Mouse (Mus musculus) 3T3-L1 (cell line): Measurements from ENCODE around the gene Aup1.

Experiments
- DNase-seq: peaks from one replicate; pipeline ENCODE4 v3.0.0-alpha.2; 2015; ENCODE audit warnings: low read depth, low spot score

Aup1 gene

GRCm38 (mm10) chr6:83068706-83069487 lies 14.6 kb downstream of the Aup1 start:
- DNase-seq: no peak

GRCm38 (mm10) chr6:83069488-83070246 lies 15.3 kb downstream of the Aup1 start:
- DNase-seq: no peak

DNA sequence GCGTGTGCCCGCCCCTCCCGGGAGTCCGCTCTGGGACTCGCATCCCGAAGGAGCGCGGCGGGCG lies 15.8 kb downstream of the Aup1 start, which contains the start of gene Tlx2:
Tlx2 (minus strand) TSS at position 47 of the 64 bp plus-strand sequence.
- DNase-seq: no peak

DNA sequence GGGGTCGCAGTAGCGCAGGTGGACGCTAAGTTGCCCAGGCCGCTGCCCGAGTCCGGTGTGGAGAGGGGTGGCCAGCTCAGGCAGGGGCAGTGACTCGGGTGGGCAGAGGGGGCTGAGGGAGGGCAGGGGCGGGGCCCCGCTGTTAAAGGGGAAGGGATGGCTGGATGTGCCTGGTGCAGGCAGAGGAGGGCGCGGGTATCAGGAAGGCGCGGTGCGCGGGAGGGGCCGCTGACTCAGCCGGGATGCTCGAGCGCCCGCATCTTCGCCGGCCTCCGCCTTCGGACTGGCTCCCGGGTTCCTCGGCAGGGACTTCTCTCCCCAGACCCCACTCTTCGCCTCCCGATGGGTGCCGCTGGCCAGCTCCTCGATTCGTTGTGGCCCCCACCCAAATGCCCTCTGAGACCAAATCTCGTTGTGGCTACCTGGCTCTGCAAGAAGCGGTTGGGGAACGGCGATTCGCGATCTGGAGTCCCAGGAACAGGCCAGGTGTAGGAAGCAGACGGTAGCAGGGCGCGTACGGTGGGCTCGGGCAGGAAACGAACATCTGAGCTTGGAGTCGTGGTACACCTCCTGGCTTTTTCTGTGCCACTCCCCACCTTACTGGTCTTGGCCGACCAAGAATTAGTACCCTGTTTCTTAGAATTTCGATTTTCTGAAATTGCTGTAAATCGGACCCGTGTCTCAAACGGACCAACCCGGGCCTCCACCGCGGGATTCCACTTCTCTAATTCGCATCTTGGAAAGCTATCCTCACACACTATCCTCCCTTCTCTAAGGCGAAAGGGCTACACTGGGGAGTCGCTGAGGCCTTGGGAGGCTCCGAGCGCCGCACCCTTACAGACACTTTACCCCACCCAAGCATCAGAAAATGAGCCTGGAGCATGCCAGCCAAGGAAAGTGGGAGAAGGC lies 16.2 kb downstream of the Aup1 start:
- no peak for DNase-seq

DNA sequence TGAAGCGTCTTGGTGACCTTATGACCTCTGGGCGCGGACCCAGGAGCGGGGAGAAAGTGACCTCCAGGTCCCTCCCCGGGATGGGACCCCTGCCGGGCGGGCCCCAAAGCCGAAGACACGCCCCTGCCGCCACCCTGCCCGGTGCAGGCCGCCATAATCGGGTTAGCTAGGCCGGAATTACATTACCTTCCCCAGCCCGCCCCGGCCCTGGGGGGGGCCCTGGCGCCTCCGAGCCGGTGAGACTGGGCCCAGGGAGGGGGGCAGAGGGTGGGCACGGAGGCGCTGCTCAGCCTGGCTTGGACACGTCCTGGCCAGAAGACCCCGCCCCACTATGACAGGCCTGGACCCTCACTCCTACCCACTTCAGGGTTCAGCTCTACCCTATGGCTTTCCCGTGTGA lies 16.9 kb downstream of the Aup1 start:
- no peak for DNase-seq

DNA sequence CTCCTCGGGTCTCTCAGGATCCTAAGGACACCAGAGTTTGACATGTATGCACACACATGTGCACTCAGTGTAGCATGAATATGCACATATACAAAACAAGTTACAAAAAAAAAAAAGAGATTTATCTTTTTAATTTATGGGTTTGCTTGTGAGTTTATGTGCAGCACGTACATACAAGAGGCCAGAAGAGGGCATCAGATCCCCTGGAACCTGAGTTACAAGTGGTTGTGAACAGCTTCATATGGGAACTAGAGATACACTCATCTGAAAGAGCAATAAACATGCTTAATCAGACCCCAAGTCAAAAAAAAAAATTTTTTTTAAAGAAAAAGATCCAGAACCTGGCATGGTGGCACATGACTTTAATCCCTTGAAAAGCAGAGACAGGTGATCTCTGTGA lies 20.7 kb downstream of the Aup1 start:
- peak; percentile 58 for DNase-seq

GRCm38 (mm10) chr6:83077630-83078323 lies 23.5 kb downstream of the Aup1 start, which contains the start of gene Pcgf1:
Gene Pcgf1, plus strand, starts transcription at chr6:83077869.
- DNase-seq: peak; percentile 69

DNA sequence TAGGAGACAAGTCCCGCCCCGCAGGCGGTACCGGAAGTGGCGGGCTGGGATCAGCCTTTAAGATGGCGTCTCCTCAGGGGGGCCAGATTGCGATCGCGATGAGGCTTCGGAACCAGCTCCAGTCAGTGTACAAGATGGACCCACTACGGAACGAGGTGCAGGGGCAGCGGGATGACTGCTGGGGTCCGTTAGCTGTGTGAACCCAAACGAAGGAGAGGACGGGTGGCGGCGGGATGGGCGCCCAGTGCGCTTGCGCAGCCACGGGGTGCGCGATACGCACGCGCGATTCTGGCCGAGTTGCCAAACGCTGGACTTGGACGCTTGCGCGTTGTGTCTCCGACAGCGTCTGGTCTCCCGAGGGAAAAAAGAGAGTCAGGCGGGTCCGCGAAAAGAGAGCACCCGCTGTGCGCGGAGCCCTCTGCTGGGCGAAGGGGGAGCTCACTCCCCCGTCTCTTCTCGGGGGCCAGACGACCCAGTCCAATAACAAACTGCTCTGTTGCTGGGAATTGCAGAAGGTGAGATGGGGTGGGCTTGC lies 24.1 kb downstream of the Aup1 start:
- DNase-seq: peak; percentile 99

- DNase-seq: no peak
These were observed 25.9 kb downstream of the Aup1 start for GRCm38 (mm10) chr6:83080210-83080609.

- no peak for DNase-seq
These were observed 29.2 kb downstream of the Aup1 start for GRCm38 (mm10) chr6:83083497-83083896.

DNA sequence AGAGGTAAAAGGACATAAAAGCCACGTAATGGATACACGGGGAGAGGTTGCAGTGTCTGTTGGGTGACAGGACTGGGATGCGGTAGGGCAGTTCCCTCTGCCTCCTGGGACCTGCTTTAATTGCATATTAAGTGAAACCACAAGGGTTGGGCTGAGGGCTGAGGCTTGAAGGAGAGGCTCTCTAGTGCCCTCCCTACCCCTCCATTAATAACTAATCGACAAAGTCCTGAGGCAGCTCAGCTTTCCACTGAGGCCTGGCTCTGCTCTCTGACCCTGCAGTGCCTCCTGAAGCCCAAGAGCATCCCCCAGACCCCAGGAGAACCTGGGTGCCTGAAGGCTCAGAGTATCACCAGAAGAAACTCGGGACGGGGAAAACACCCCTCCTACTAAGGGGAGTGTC lies 30.2 kb downstream of the Aup1 start:
- DNase-seq: no peak

DNA sequence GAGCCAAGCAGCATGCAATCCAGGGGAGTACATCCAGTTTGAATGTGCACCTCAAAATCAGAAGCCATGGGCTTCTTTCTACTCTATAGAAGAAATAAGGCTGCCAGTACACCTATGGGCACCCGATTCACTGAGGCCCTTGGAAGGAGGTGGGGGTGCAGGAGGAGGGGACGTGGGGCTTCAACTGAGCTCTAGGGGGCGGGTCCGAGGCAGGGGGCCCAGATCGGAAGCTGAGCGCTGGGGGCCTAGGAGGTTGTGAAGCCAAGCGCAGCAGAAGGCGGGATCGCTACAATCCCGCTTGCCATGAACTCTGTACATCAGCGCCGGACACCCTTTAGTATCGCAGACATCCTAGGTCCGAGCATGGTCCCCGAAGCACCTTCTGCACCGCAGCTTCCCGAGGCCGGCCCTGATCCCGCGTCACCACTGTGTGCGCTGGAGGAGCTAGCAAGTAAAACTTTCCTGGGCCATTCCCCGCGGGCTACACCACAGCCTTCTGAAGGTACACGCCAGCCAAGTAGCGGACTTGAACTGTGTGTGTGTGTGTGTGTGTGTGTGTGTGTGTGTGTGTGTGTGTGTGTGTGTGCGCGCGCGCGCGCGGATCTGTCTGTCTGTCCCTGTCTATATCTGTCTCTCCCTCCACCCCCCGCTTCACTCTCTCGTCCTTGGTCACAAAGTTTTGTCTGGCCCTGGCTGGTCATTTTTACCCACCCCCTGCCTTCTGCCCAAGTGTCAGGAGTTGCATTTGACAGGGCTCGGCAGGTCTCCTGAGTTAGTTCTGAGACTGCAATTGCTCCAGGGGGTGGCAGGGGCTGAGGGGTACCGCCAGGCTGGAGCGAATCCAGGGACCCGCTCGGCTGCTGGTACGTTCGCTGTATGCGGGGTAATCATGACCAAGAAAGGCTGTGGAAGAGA lies 32.1 kb downstream of the Aup1 start, which contains the start of gene Lbx2:
Lbx2 (plus strand) TSS at position 247 of the 915 bp plus-strand sequence.
- DNase-seq: no peak

DNA sequence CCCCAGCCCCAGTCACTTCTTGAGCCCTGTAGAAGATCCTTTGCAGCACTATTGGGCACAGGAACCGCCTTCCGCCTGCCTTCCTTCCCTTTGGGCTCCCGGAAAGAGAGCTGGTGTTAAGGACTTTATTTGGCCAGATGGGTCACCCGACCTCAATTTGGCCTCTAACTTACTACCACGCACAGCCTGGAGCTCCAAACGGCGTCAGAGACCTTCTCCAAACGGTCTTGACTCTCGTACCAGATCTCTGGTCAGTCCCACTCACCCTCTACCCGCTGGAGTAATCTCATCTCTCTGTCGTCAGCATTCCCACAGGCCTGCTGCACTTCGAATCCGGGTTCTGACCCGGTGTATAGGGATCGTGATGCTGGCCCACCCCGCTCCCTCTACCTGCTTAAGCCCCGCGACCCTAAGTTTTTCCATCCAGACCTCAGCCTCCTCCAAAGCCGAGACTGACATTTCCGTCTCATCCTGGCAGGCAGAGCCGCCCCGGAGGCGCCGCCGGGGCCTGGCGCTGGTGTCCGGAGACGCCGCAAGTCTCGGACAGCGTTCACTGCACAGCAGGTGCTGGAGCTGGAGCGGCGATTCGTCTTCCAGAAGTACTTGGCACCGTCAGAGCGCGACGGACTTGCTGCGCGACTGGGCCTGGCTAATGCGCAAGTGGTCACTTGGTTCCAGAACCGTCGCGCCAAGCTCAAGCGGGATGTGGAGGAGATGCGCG lies 33.0 kb downstream of the Aup1 start:
- no peak for DNase-seq

DNA sequence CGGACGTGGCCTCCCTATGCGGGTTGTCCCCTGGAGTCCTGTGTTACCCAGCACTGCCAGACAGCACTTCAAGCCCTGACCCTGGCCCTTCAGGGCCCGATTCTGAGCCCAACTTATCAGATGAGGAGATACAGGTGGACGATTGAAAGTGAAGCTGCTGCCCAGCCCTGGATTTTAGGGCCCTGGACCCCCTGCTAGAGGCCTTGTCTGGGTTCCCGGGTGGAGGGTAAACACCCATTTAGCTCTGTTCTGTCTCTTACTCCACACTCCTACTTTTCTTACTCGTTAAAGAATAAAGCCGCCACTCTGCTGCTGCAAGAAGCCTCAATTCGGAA lies 33.6 kb downstream of the Aup1 start:
- DNase-seq: no peak

DNA sequence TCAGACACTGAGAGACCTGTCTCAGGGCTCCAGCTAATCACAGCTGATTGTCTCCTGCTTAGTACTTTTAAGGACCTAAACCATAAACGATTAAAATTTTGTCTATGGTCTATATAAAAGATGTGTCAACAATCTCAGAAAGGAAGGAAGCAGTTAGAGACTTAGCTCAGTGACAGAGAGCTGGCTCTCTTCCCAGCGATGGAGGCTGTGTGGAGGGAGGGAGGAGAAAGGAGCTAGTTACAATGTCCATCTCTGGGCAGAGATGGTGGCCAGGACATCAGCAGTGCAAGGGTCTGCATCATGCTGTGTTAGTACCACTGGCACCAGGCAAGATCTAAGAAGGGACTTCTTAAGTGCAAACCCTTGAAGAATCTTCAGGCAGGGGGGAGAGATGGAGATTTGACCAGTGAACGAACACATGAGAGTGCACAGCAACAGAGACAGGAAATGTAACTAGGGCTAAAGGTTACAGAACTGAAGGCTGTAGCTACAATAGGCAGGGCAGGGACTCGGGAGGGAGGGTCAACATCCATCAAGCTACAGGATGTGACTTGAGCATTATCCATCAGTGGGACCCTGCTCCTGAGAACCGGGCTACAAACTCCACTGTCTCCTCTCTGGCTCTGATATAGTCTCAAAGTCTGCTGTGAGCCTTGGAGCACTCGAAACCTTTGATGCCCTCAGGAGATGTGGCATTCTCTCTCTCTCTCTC lies 38.3 kb downstream of the Aup1 start:
- peak; percentile 56 for DNase-seq

GRCm38 (mm10) chr6:83095968-83096367 lies 41.6 kb downstream of the Aup1 start:
- no peak for DNase-seq

- DNase-seq: peak; percentile 62
These were observed 44.1 kb downstream of the Aup1 start for GRCm38 (mm10) chr6:83098411-83098810.

DNA sequence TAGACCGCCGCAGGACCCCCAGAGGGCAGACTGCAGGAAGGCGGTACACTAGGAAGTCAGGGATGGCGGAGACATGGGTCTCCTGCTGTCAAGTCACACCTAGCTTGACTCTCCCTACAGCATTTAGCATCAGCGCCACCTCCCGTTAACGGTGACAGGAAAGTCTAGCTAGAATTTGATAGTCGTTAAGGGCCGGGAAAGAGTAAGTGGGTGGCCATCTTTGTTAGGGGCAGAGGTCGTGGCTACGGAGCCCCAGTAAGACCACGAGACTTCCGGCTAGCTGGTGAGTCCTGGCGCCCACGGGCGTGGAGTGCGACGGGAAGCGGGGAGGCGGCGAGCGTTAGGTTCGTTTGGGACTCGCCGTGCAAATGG lies 47.0 kb downstream of the Aup1 start, which contains the start of the genes Ccdc142 and Gm42688:
Ccdc142 (plus strand) TSS at position 286 of the 372 bp plus-strand sequence.
Gm42688 (plus strand) TSS at position 302 of the 372 bp plus-strand sequence.
- DNase-seq: peak; percentile 92
